ENCODE assay signal across 8 mouse cellular contexts in the genomic region with DNA sequence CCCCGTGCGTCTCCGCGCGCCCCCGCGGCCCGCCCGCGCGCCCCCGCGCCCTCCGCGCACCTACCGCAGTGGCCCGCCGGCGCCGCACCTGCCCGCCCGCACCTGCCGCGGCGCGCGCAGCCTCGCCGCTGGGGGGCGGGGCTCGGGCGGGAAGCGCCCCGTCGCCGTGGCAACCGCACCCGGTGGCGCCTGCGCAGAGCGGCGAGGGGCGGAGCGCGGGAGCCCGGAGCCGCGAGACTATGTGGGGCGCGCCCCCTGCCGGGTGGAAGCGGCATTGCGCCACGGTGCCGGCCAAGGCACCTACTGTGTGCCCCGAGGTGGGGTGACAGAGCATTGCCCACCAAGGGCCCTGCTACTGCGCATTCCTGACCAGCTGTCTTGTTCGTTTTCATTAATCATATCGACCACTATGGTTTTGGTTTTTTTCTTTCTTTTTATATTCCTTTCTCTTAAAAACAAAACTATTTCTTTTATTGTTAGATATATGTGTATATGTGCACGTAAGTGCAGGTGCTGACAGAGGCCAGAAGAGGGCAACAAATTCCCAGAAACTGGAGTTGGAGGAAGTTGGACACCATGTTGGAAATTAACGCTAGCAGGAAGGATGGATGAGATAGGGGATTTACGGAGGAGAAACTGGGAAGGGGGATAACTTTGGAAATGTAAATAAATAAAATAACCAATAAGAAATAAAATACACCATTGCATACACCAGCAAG. TPM values are rescaled to one million over a fixed set of nuclear protein-coding genes. Genes with fewer than 3 reads are reported as not detected.
DNase-seq lines count a peak whose midpoint lies in the region; ATAC-seq lines count a peak whose summit lies in the region.

2900026A02Rik (minus strand) TSS at position 90 of the 719 bp plus-strand sequence.

- peak within 1 kb of the TSS; percentile 76 for H3K4me3 ChIP-seq in hindbrain, embryonic 10.5 days
- peak within 1 kb of the TSS; percentile 73 for H3K4me3 ChIP-seq in lung, embryonic 16.5 days (ENCODE audit: low read length)

- peak within 1 kb of the TSS; percentile 76 for H3K9ac ChIP-seq in lung, embryonic 16.5 days (ENCODE audit: low read length)

- H3K36me3 ChIP-seq in hindbrain, embryonic 10.5 days = no peaks in the 10 kb centered on the region
- no peaks in the 10 kb centered on the region for H3K36me3 ChIP-seq in lung, embryonic 16.5 days (ENCODE audit: control insufficient read depth, insufficient read depth, low read length)

- H3K4me1 ChIP-seq in hindbrain, embryonic 10.5 days (replicated peaks) = peaks cover 52% of the 10 kb centered on the region
- peaks cover 15% of the 10 kb centered on the region for H3K4me1 ChIP-seq in lung, embryonic 16.5 days (replicated peaks; ENCODE audit: control insufficient read depth, insufficient read depth, low read length)

- H3K9me3 ChIP-seq in hindbrain, embryonic 10.5 days = no peaks in the 10 kb centered on the region
- peaks cover 2% of the 10 kb centered on the region; the same call in 1 of the 2 replicates for H3K9me3 ChIP-seq in lung, embryonic 16.5 days (ENCODE audit: control insufficient read depth, low read length)

- H3K27me3 ChIP-seq in hindbrain, embryonic 10.5 days (ENCODE audit: insufficient read depth, poor library complexity, severe bottlenecking) = peaks cover 8% of the 10 kb centered on the region; the same call in 1 of the 2 replicates
- H3K27me3 ChIP-seq in lung, embryonic 16.5 days (ENCODE audit: control insufficient read depth, insufficient read depth, low read depth, low read length) = no peaks in the 10 kb centered on the region

- WGBS in hindbrain, embryonic 10.5 days = 11% methylated on average over 62 of the region's 62 CpGs
- WGBS in lung, embryonic 16.5 days = 10% methylated on average over 50 of the region's 62 CpGs

- DNase-seq in Muller cell, postnatal 12 days (ENCODE audit: inconsistent ontology term) = peak; percentile 83
- DNase-seq in cerebellum, adult 8-10 months = peak; percentile 20
- DNase-seq in frontal cortex, adult 2 months (ENCODE audit: extremely low spot score in 1 of 2, low spot score in 1 of 2) = peak in 1 of 2 experiments; percentile 79
- DNase-seq in hindbrain, embryonic 10.5 days (ENCODE audit: low spot score) = peak; percentile 68
- peak; percentile 83 to 88 for DNase-seq in layer of hippocampus, postnatal 10 days (ENCODE audit: low spot score in 2 of 2)
- peak; percentile 61 for DNase-seq in ovary, postnatal 10 days (ENCODE audit: low spot score)
- DNase-seq in urinary bladder, adult 18-20 months (ENCODE audit: low spot score in 2 of 2) = peak; percentile 76 to 79

- H3K27ac ChIP-seq in hindbrain, embryonic 10.5 days = peak within 1 kb of the TSS; percentile 88
- H3K27ac ChIP-seq in lung, embryonic 16.5 days (ENCODE audit: low read length) = peak within 1 kb of the TSS; percentile 37; the same call in 1 of the 2 replicates

- ATAC-seq in lung, embryonic 16.5 days (ENCODE audit: low read depth) = peak; percentile 70

- peak within 1 kb of the TSS; percentile 96 for H3K4me2 ChIP-seq in lung, embryonic 16.5 days (ENCODE audit: low read depth, low read length)

RNA-seq across cellular contexts. Expression of gene 2900026A02Rik, which starts in this region (rescaled TPM):
- 17.8 and 18.7 TPM in 2 replicates for polyA plus RNA-seq in frontal cortex, adult 2 months (2012; rRNA removed)
- polyA plus RNA-seq in hindbrain, embryonic 10.5 days (2016; fragmentation: Nextera tagmentation; extraction: Ambion mirVana) = 2.1 and 4.1 TPM in 2 replicates
- total RNA-seq in layer of hippocampus, postnatal 10 days (2021) = 10 to 100 TPM; 55.4 to 56.9 TPM
- polyA plus RNA-seq in lung, embryonic 16.5 days (2015; fragmentation: Nextera tagmentation; extraction: Ambion mirVana) = 12.6 TPM in 2 replicates
